Mouse (Mus musculus): Measurements from ENCODE around the gene Emg1. TPM values are rescaled to one million over a fixed set of nuclear protein-coding genes. Genes with fewer than 3 reads are reported as not detected.
A peak's percentile ranks its signal among the peaks of the same experiment; 100 is the strongest.

Gene Emg1
- total RNA-seq, 1 experiment = 344 TPM

DNA sequence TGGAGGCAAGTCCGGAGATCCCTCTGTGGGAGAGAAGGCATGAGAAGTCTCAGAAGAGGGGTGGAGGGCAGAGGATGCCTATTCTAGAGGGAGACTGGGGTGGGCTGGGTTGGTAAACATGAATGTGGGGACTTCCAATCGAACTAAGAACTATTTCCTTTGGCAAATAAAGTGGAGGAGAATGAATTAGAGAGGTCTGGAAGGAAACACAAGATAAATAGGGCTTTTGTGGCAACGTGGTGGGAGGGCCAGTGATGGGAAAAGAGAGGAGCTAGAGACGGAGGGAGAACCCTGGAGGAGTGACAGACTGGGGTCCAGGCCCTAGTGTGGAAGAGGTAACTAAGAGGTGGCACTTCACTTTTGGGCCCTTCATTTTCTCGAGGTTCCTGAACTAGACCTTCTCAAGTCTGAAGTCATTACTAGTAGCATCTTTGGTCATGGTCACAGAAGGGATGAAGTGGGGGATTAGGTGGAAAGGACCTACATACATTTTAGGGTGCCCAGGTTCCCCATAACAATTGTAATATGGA lies 45.4 kb upstream of the Emg1 start:
- DNase-seq (ENCODE audit: low read depth, low spot score) = no peak
- in situ Hi-C loops (cut with MboI; ENCODE audit: low sequenced_read_pairs in 2 of 2, unreplicated experiment in 2 of 2) = no loop called here

DNA sequence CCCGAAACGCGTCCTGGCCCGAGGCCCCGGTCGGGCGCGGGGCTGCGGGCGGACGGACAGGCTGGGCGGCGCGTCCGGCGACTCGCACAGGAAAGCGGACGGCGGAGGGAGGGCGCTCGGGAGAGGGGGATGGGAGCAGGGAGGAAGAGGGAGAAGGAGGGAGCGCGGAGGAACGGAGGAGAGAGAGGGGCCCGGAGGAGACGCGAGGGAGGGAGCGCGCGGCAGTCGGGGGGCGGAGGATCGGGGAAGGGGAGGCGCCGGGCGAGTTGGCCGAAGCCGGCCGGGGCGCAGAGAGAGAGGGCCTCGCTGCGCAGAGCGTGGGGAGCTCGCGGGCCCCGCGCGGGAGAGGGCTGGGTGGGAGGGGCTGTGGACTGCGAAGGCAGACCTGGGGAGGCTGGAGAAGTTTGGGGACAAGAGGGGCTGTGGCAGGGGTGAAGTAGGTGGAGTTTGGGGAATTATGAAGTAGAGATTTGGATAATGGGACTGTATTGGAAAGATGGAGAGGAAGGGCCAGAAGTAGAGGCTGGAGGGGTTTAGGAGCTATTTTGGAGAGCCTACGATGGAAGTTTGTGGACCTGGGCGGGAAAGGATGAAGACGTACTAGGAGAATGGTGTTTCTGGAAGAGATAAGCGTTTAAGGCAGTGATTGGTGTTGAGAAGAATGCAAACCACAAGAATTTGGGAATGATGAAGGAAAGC lies 44.8 kb upstream of the Emg1 start:
- Histone ChIP-seq H3K9ac (ENCODE audit: insufficient read depth, low read depth, low read length, poor library complexity, severe bottlenecking) (peak overlapping the region; percentile 95), H3K9me3 (ENCODE audit: control insufficient read depth, insufficient read depth, low read depth, low read length) (no peaks in the 10 kb centered on the region), H3K4me1 (ENCODE audit: control insufficient read depth in 2 of 2, insufficient read depth in 2 of 2, low read length in 2 of 2, poor library complexity in 1 of 2) (peaks cover 6 to 13% of the 10 kb centered on the region in 2 experiments; a peak in 3 of 4 replicates), H3K27ac (ENCODE audit: insufficient read depth, low read depth, low read length, poor library complexity, severe bottlenecking) (peak overlapping the region; percentile 81), H3K4me3 (ENCODE audit: insufficient read depth in 1 of 2, low read depth in 1 of 2, low read length in 2 of 2, poor library complexity in 1 of 2, severe bottlenecking in 1 of 2) (peak overlapping the region; percentile 73 to 96), H3K36me3 (ENCODE audit: control insufficient read depth, insufficient read depth, low read length, poor library complexity, severe bottlenecking) (no peaks in the 10 kb centered on the region; the same call in 1 of the 2 replicates)
- in situ Hi-C loops (cut with MboI; ENCODE audit: low sequenced_read_pairs in 2 of 2, unreplicated experiment in 2 of 2) = no loop called here
- TF ChIP-seq ZNF384 (IDR thresholded peaks at IDR 0.05; ENCODE audit: low read depth, low read length) = no peak
- DNase-seq (ENCODE audit: low read depth, low spot score) = no peak

More for the DNA sequence above, 45.4 kb upstream of the Emg1 start:
- Histone ChIP-seq H3K4me1 (ENCODE audit: control insufficient read depth in 2 of 2, insufficient read depth in 2 of 2, low read length in 2 of 2, poor library complexity in 1 of 2) (peaks cover 6 to 13% of the 10 kb centered on the region in 2 experiments; a peak in 3 of 4 replicates), H3K9me3 (ENCODE audit: control insufficient read depth, insufficient read depth, low read depth, low read length) (no peaks in the 10 kb centered on the region), H3K9ac (ENCODE audit: insufficient read depth, low read depth, low read length, poor library complexity, severe bottlenecking) (peak overlapping the region; percentile 95; the same call in 1 of the 2 replicates), H3K4me3 (ENCODE audit: insufficient read depth in 1 of 2, low read depth in 1 of 2, low read length in 2 of 2, poor library complexity in 1 of 2, severe bottlenecking in 1 of 2) (peak overlapping the region; percentile 73 to 96; a peak in 3 of 4 replicates), H3K36me3 (ENCODE audit: control insufficient read depth, insufficient read depth, low read length, poor library complexity, severe bottlenecking) (no peaks in the 10 kb centered on the region; the same call in 1 of the 2 replicates), H3K27ac (ENCODE audit: insufficient read depth, low read depth, low read length, poor library complexity, severe bottlenecking) (no peak overlapping the region)
- TF ChIP-seq HCFC1 (IDR thresholded peaks at IDR 0.05; ENCODE audit: borderline replicate concordance, insufficient read depth, low read length) (no peak), ZC3H11A (IDR thresholded peaks at IDR 0.05; ENCODE audit: borderline replicate concordance, low read depth, low read length) (no peak), CHD2 (IDR thresholded peaks at IDR 0.05; ENCODE audit: low read depth, low read length) (no peak), MAFK (IDR thresholded peaks at IDR 0.05; ENCODE audit: insufficient read depth, low read depth, low read length) (no peak), ZNF384 (IDR thresholded peaks at IDR 0.05; ENCODE audit: low read depth, low read length) (no peak)

DNA sequence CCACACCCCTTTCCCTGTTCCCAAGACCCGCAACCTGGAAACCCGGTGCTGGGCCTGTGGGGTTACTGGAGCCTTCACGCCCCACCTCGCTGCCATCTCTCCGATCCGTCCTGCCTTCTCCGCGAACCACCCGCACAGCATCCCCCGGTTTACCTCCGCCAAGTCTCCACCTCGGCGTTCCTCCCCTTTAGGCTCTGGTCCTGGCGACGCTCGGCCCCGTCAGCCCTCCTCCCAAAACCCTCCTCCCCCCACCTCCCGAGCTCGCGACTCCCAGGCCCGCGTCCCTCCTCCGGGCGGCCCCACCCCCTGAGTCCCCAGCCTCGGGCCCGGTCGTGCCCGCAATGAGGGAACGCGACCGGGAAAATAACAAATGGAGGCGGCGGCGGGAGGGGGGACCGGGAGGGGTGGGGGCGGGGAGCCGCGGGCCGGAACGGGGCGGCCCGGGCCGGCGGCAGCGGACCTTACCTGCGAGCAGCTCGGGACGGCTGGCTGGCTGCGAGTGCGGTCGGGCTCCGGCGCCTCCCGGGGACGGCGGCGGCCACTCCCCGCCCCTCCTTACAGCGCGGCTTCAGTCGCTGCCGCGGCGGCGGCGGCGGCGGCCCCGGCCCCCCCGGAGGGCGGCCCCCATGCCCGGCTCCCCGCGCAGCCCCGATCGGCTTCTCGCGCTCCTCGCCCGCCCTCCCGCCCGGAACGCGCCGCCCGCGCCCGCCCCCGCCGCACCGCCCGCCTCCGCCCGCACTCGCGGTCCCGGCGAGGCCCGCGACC lies 44.0 kb upstream of the Emg1 start, which contains the start of the genes Gm45234 and Atn1:
Gm45234 (minus strand) TSS at position 191 of the 765 bp plus-strand sequence.
Atn1 (minus strand) TSS at position 694 of the 765 bp plus-strand sequence.
- H3K27ac ChIP-seq (ENCODE audit: insufficient read depth, low read depth, low read length, poor library complexity, severe bottlenecking) = peak within 1 kb of the TSS; percentile 81
- no peak for TF ChIP-seq ZC3H11A (IDR thresholded peaks at IDR 0.05; ENCODE audit: borderline replicate concordance, low read depth, low read length)
- TF ChIP-seq HCFC1 (IDR thresholded peaks at IDR 0.05; ENCODE audit: borderline replicate concordance, insufficient read depth, low read length) = 0 out of 2 replicates have a peak, but pooled peaks have one; percentile 46
- DNase-seq (ENCODE audit: low read depth, low spot score) = no peak
- in situ Hi-C loops (cut with MboI; ENCODE audit: low sequenced_read_pairs in 2 of 2, unreplicated experiment in 2 of 2) = no loop called here
- peaks cover 6 to 13% of the 10 kb centered on the region in 2 experiments; a peak in 3 of 4 replicates for H3K4me1 ChIP-seq (ENCODE audit: control insufficient read depth in 2 of 2, insufficient read depth in 2 of 2, low read length in 2 of 2, poor library complexity in 1 of 2)
- H3K9ac ChIP-seq (ENCODE audit: insufficient read depth, low read depth, low read length, poor library complexity, severe bottlenecking) = peak within 1 kb of the TSS; percentile 95
- peak within 1 kb of the TSS; percentile 73 to 96 for H3K4me3 ChIP-seq (ENCODE audit: insufficient read depth in 1 of 2, low read depth in 1 of 2, low read length in 2 of 2, poor library complexity in 1 of 2, severe bottlenecking in 1 of 2)
- no peaks in the 10 kb centered on the region for H3K9me3 ChIP-seq (ENCODE audit: control insufficient read depth, insufficient read depth, low read depth, low read length)
- no peaks in the 10 kb centered on the region for H3K36me3 ChIP-seq (ENCODE audit: control insufficient read depth, insufficient read depth, low read length, poor library complexity, severe bottlenecking)

DNA sequence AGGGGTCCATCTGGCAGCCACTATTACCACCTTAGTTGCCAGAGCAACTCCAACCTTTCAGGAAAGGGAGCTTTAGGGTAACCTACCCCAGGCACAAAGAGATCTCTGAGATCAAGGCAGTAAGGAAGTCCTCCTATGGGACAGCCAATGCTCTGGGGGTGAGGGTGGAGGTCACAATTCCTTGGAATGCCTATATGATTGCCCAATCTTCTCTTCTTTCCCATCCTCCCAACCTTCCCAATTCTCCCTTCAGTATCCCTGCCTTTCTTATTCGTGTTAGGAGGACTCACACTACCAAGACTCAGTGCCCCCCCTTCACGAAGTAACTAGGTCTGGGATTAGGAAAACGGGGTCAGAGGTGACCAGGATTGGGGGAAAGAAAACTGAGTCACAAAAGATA lies 43.3 kb upstream of the Emg1 start:
- peak overlapping the region; percentile 71 to 96 for H3K4me3 ChIP-seq (ENCODE audit: insufficient read depth in 1 of 2, low read depth in 1 of 2, low read length in 2 of 2, poor library complexity in 1 of 2, severe bottlenecking in 1 of 2)
- H3K9ac ChIP-seq (ENCODE audit: insufficient read depth, low read depth, low read length, poor library complexity, severe bottlenecking) = peak overlapping the region; percentile 95
- no peak overlapping the region; the same call in 1 of the 2 replicates for H3K27ac ChIP-seq (ENCODE audit: insufficient read depth, low read depth, low read length, poor library complexity, severe bottlenecking)
- H3K36me3 ChIP-seq (ENCODE audit: control insufficient read depth, insufficient read depth, low read length, poor library complexity, severe bottlenecking) = no peaks in the 10 kb centered on the region
- in situ Hi-C loops (cut with MboI; ENCODE audit: low sequenced_read_pairs in 2 of 2, unreplicated experiment in 2 of 2) = no loop called here
- DNase-seq (ENCODE audit: low read depth, low spot score) = no peak
- H3K4me1 ChIP-seq (ENCODE audit: control insufficient read depth in 2 of 2, insufficient read depth in 2 of 2, low read length in 2 of 2, poor library complexity in 1 of 2) = peaks cover 6 to 13% of the 10 kb centered on the region in 2 experiments; a peak in 3 of 4 replicates
- H3K9me3 ChIP-seq (ENCODE audit: control insufficient read depth, insufficient read depth, low read depth, low read length) = no peaks in the 10 kb centered on the region
- TF ChIP-seq ZC3H11A (IDR thresholded peaks at IDR 0.05; ENCODE audit: borderline replicate concordance, low read depth, low read length) (no peak), ZNF384 (IDR thresholded peaks at IDR 0.05; ENCODE audit: low read depth, low read length) (no peak), CHD2 (IDR thresholded peaks at IDR 0.05; ENCODE audit: low read depth, low read length) (no peak), HCFC1 (IDR thresholded peaks at IDR 0.05; ENCODE audit: borderline replicate concordance, insufficient read depth, low read length) (no peak), MAFK (IDR thresholded peaks at IDR 0.05; ENCODE audit: insufficient read depth, low read depth, low read length) (no peak)

All from ES-E14 (cell line).